Mouse (Mus musculus) heart, postnatal 0 days (tissue): ENCODE data around the gene Crnkl1. TPM values are rescaled to one million over a fixed set of nuclear protein-coding genes. Genes with fewer than 3 reads are reported as not detected.
A peak's percentile ranks its signal among the peaks of the same experiment; 100 is the strongest.

Experiments used
- ATAC-seq: fragments of 200-750 bp; cut with Nextera tagmentation; 2 replicates; pipeline ENCODE4 v1.8.0; 2017; ENCODE audit warnings: low read depth, moderate number of reproducible peaks, moderate library complexity; ENCODE audit not compliant: insufficient read depth
- DNase-seq: peaks from one replicate; pipeline ENCODE4 v3.0.0-alpha.2; 2016; ENCODE audit warnings: low spot score
- H3K27ac ChIP-seq: fragments of 300-500 bp; sonication (generic); 2 replicates; pipeline ENCODE4 v1.5.1; 2014; ENCODE audit warnings: low read depth, mild to moderate bottlenecking
- H3K27me3 ChIP-seq: fragments of 300-500 bp; sonication (generic); 2 replicates; pipeline ENCODE4 v1.6.1; 2014; ENCODE audit warnings: low read length, mixed read lengths; ENCODE audit not compliant: control insufficient read depth, insufficient read depth
- H3K36me3 ChIP-seq: fragments of 300-500 bp; sonication (generic); replicated peaks from 2 replicates; pipeline ENCODE4 v1.6.1; 2014; ENCODE audit warnings: low read length, mixed read lengths; ENCODE audit not compliant: control insufficient read depth, insufficient read depth
- H3K4me1 ChIP-seq: fragments of 300-500 bp; sonication (generic); 2 replicates; pipeline ENCODE4 v1.6.1; 2014; ENCODE audit warnings: antibody characterized with exemption; ENCODE audit not compliant: control insufficient read depth, insufficient read depth
- H3K4me2 ChIP-seq: fragments of 300-500 bp; sonication (generic); 2 replicates; pipeline ENCODE4 v1.6.1; 2014; ENCODE audit warnings: low read depth, mild to moderate bottlenecking, low read length, moderate library complexity
- H3K4me3 ChIP-seq: fragments of 300-500 bp; sonication (generic); 2 replicates; pipeline ENCODE4 v1.5.1; 2014; ENCODE audit warnings: low read depth, low read length
- H3K9ac ChIP-seq: fragments of 300-500 bp; sonication (generic); replicated peaks from 2 replicates; pipeline ENCODE4 v1.6.1; 2014; ENCODE audit warnings: low read depth, low read length, mixed read lengths
- H3K9me3 ChIP-seq: fragments of 300-500 bp; sonication (generic); replicated peaks from 2 replicates; pipeline ENCODE4 v1.6.1; 2016; ENCODE audit warnings: low read length; ENCODE audit not compliant: control insufficient read depth
- CTCF ChIP-seq: IDR thresholded peaks from 2 replicates; pipeline ENCODE4 v1.5.1; 2016; ENCODE audit warnings: antibody characterized with exemption, control low read depth, low read depth
- EP300 ChIP-seq: IDR thresholded peaks from 2 replicates; pipeline ENCODE4 v1.6.1; 2016; ENCODE audit warnings: antibody characterized with exemption, low read depth
- WGBS: fragments of 180-500 bp; shearing (Covaris S2); extraction: QIAGEN DNeasy Blood & Tissue Kit; methylation state at CpG from one replicate; pipeline ENCODE4 v1.1.7; 2014; 5-methylcytosine and 5-hydroxymethylcytosine counted together
- polyA plus RNA-seq: library from polyadenylated mRNA; unstranded; fragments of >200 nt; fragmentation: Nextera tagmentation; extraction: Ambion mirVana; gene quantifications from 2 replicates; pipeline ENCODE4 v1.2.1, GENCODE M21; 2015
- total RNA-seq: library from RNA; depleted of rRNA; stranded (reverse); fragments of >200 nt; gene quantifications from 2 replicates; pipeline ENCODE4 v1.2.3, GENCODE M21; 2014; ENCODE audit warnings: low replicate concordance

The Crnkl1 gene
- total and polyA plus RNA-seq, 2 experiments from 2014 or later, result 9.4 to 15.5 TPM

GRCm38 (mm10) chr2:145884913-145885785 lies 49.7 kb downstream of the Crnkl1 start:
- whole genome bisulfite sequencing, result 43% methylated on average over 14 of the region's 14 CpGs
- Histone ChIP-seq H3K9me3 (no peaks in the 10 kb centered on the region), H3K36me3 (peaks cover 53% of the 10 kb centered on the region), H3K27ac (peak overlapping the region; percentile 81), H3K27me3 (no peaks in the 10 kb centered on the region), H3K4me3 (no peak overlapping the region), H3K4me1 (peaks cover 29% of the 10 kb centered on the region), H3K4me2 (no peak overlapping the region), H3K9ac (no peak overlapping the region)
- no peak for ATAC-seq
- peak; percentile 40 for DNase-seq
- no peak for TF ChIP-seq CTCF
- TF ChIP-seq EP300, result no peak

GRCm38 (mm10) chr2:145884036-145884912 lies 50.5 kb downstream of the Crnkl1 start:
- no peaks in the 10 kb centered on the region for H3K27me3 ChIP-seq
- TF ChIP-seq CTCF, result no peak
- no peak for TF ChIP-seq EP300
- no peak overlapping the region for H3K9ac ChIP-seq
- H3K27ac ChIP-seq, result peak overlapping the region; percentile 81
- H3K36me3 ChIP-seq, result peaks cover 62% of the 10 kb centered on the region
- 40% methylated on average over 17 of the region's 17 CpGs for WGBS
- peak overlapping the region; percentile 20; the same call in 1 of the 2 replicates for H3K4me2 ChIP-seq
- no peak overlapping the region for H3K4me3 ChIP-seq
- peaks cover 25% of the 10 kb centered on the region for H3K4me1 ChIP-seq
- H3K9me3 ChIP-seq, result no peaks in the 10 kb centered on the region
- ATAC-seq, result no peak
- DNase-seq, result no peak

GRCm38 (mm10) chr2:145882398-145882797 lies 52.4 kb downstream of the Crnkl1 start:
- 11% methylated on average over 2 of the region's 2 CpGs for WGBS
- no peak for ATAC-seq
- H3K9ac ChIP-seq, result no peak overlapping the region
- no peak overlapping the region for H3K4me3 ChIP-seq
- no peak overlapping the region for H3K27ac ChIP-seq
- peaks cover 77% of the 10 kb centered on the region for H3K36me3 ChIP-seq
- DNase-seq, result peak; percentile 27
- H3K4me2 ChIP-seq, result no peak overlapping the region
- no peaks in the 10 kb centered on the region for H3K9me3 ChIP-seq
- TF ChIP-seq CTCF, result peak; percentile 70
- no peak for TF ChIP-seq EP300
- no peaks in the 10 kb centered on the region for H3K27me3 ChIP-seq
- 0 out of 2 replicates have a peak, but pooled peaks cover 9% of the 10 kb centered on the region for H3K4me1 ChIP-seq

- 81% methylated on average over 5 of the region's 5 CpGs for WGBS
- Histone ChIP-seq H3K4me2 (no peak overlapping the region), H3K4me1 (0 out of 2 replicates have a peak, but pooled peaks cover 7% of the 10 kb centered on the region), H3K9me3 (no peaks in the 10 kb centered on the region), H3K4me3 (no peak overlapping the region), H3K27ac (no peak overlapping the region), H3K27me3 (no peaks in the 10 kb centered on the region), H3K36me3 (peaks cover 77% of the 10 kb centered on the region), H3K9ac (no peak overlapping the region)
- ATAC-seq (no peak), DNase-seq (no peak)
- TF ChIP-seq EP300 (no peak), CTCF (no peak)
Observed at GRCm38 (mm10) chr2:145881932-145882331, 52.9 kb downstream of the Crnkl1 start.
